Mouse (Mus musculus) megakaryocyte, embryonic 14.5 days (primary cell): ENCODE measurements around the gene Teddm1b.

Experiments used
- FLI1 ChIP-seq: IDR thresholded peaks from 2 replicates; pipeline ENCODE4 v1.6.1; 2012; ENCODE audit warnings: low read length, inconsistent platforms, mixed read lengths
- GATA1 ChIP-seq: IDR thresholded peaks from 3 replicates; pipeline ENCODE4 v1.6.1; 2012; ENCODE audit warnings: mixed read lengths, low read length, inconsistent platforms, borderline replicate concordance

- TF ChIP-seq FLI1 (no peak), GATA1 (no peak)
These were observed 19.6 kb downstream of the Teddm1b start for GRCm38 (mm10) chr1:153893746-153894145.
